Mouse (Mus musculus) ES-E14 (cell line): Measurements from ENCODE around the gene U2af1.

Source experiments
- CHD2 ChIP-seq: IDR thresholded peaks from 2 replicates; pipeline ENCODE4 v1.6.1; 2014; ENCODE audit warnings: mild to moderate bottlenecking, low read depth, low read length, inconsistent platforms
- HCFC1 ChIP-seq: IDR thresholded peaks from 2 replicates; pipeline ENCODE4 v1.6.1; 2012; ENCODE audit warnings: low read length, inconsistent platforms, borderline replicate concordance; ENCODE audit not compliant: insufficient read depth
- MAFK ChIP-seq: IDR thresholded peaks from 2 replicates; pipeline ENCODE4 v1.6.1; 2014; ENCODE audit warnings: mild to moderate bottlenecking, low read depth, low read length, inconsistent platforms; ENCODE audit not compliant: insufficient read depth
- ZNF384 ChIP-seq: IDR thresholded peaks from 2 replicates; pipeline ENCODE4 v1.6.1; 2012; ENCODE audit warnings: low read depth, low read length, inconsistent platforms

- TF ChIP-seq MAFK (no peak), ZNF384 (no peak), CHD2 (no peak), HCFC1 (no peak)
Observed at GRCm38 (mm10) chr17:31680450-31680849, 21.8 kb upstream of the U2af1 start.
